Mouse (Mus musculus) thymus, adult 2 months (tissue): ENCODE measurements around the gene Cep162.

Experiments used
- CTCF ChIP-seq: fragments of 200-500 bp; IDR thresholded peaks from 2 replicates; pipeline ENCODE4 v1.5.1; 2012; ENCODE audit warnings: mild to moderate bottlenecking, control low read depth, low read length, moderate library complexity, borderline replicate concordance; ENCODE audit not compliant: control insufficient read depth, poor library complexity, insufficient read depth; ENCODE audit errors: extremely low read depth
- POLR2A ChIP-seq: fragments of 200-500 bp; IDR thresholded peaks from 2 replicates; pipeline ENCODE4 v1.6.1; 2012; ENCODE audit warnings: mild to moderate bottlenecking, low read length, control low read depth, moderate library complexity; ENCODE audit not compliant: control insufficient read depth, poor library complexity, insufficient read depth; ENCODE audit errors: extremely low read depth

- TF ChIP-seq CTCF (no peak), POLR2A (no peak)
Measured at GRCm38 (mm10) chr9:87169144-87169543, 86.2 kb downstream of the Cep162 start.
